Mouse (Mus musculus): ENCODE measurements around the gene Samhd1. TPM values are rescaled to one million over a fixed set of nuclear protein-coding genes. Genes with fewer than 3 reads are reported as not detected.

Gene Samhd1
- polyA plus RNA-seq, 1 experiment from 2014 or later = 103 TPM

GRCm38 (mm10) chr2:157064978-157065878 is 69.8 kb downstream of the Samhd1 start:
- no peak for TF ChIP-seq CTCF (IDR thresholded peaks at IDR 0.05)
- no peak for TF ChIP-seq EP300 (IDR thresholded peaks at IDR 0.05)
- Histone ChIP-seq H3K9me3 (ENCODE audit: low read length) (no peaks in the 10 kb centered on the region), H3K4me3 (ENCODE audit: low read depth, low read length) (no peak overlapping the region), H3K27me3 (replicated peaks; ENCODE audit: insufficient read depth, low read length) (no peaks in the 10 kb centered on the region), H3K9ac (replicated peaks; ENCODE audit: low read depth) (no peak overlapping the region), H3K4me1 (ENCODE audit: insufficient read depth, low read depth, low read length) (peaks cover 53% of the 10 kb centered on the region), H3K36me3 (ENCODE audit: insufficient read depth, low read length) (no peaks in the 10 kb centered on the region), H3K27ac (ENCODE audit: low read length) (peak overlapping the region; percentile 64), H3K4me2 (replicated peaks; ENCODE audit: low read depth, low read length) (no peak overlapping the region)
- ATAC-seq (peak; percentile 42), DNase-seq (ENCODE audit: low spot score) (peak; percentile 88)
- WGBS = 55% methylated on average over 14 of the region's 14 CpGs

GRCm38 (mm10) chr2:157064136-157064535 is 70.9 kb downstream of the Samhd1 start:
- peak overlapping the region; percentile 64 for H3K27ac ChIP-seq (ENCODE audit: low read length)
- no peaks in the 10 kb centered on the region for H3K36me3 ChIP-seq (ENCODE audit: insufficient read depth, low read length)
- H3K4me2 ChIP-seq (replicated peaks; ENCODE audit: low read depth, low read length) = no peak overlapping the region; the same call in 1 of the 2 replicates
- H3K4me1 ChIP-seq (ENCODE audit: insufficient read depth, low read depth, low read length) = peaks cover 43% of the 10 kb centered on the region
- ATAC-seq (peak; percentile 25), DNase-seq (ENCODE audit: low spot score) (peak; percentile 64)
- H3K9ac ChIP-seq (replicated peaks; ENCODE audit: low read depth) = no peak overlapping the region
- no peak overlapping the region for H3K4me3 ChIP-seq (ENCODE audit: low read depth, low read length)
- TF ChIP-seq CTCF (IDR thresholded peaks at IDR 0.05) (0 out of 2 replicates have a peak, but pooled peaks have one; percentile 3), EP300 (IDR thresholded peaks at IDR 0.05) (no peak)
- no peaks in the 10 kb centered on the region for H3K9me3 ChIP-seq (ENCODE audit: low read length)
- 35% methylated on average over 7 of the region's 7 CpGs for WGBS
- H3K27me3 ChIP-seq (replicated peaks; ENCODE audit: insufficient read depth, low read length) = no peaks in the 10 kb centered on the region

- WGBS = 29% methylated on average over 4 of the region's 4 CpGs
- TF ChIP-seq EP300 (IDR thresholded peaks at IDR 0.05) = no peak
- TF ChIP-seq CTCF (IDR thresholded peaks at IDR 0.05) = no peak
- Histone ChIP-seq H3K9ac (replicated peaks; ENCODE audit: low read depth) (no peak overlapping the region), H3K4me1 (ENCODE audit: insufficient read depth, low read depth, low read length) (peaks cover 36% of the 10 kb centered on the region), H3K4me3 (ENCODE audit: low read depth, low read length) (no peak overlapping the region), H3K27ac (ENCODE audit: low read length) (peak overlapping the region; percentile 64), H3K9me3 (ENCODE audit: low read length) (no peaks in the 10 kb centered on the region), H3K36me3 (ENCODE audit: insufficient read depth, low read length) (no peaks in the 10 kb centered on the region), H3K4me2 (replicated peaks; ENCODE audit: low read depth, low read length) (no peak overlapping the region), H3K27me3 (replicated peaks; ENCODE audit: insufficient read depth, low read length) (no peaks in the 10 kb centered on the region)
- ATAC-seq (peak; percentile 23), DNase-seq (ENCODE audit: low spot score) (peak; percentile 59)
These were observed 71.8 kb downstream of the Samhd1 start for GRCm38 (mm10) chr2:157063241-157063700.

GRCm38 (mm10) chr2:157060557-157061305 is 74.3 kb downstream of the Samhd1 start:
- Histone ChIP-seq H3K36me3 (ENCODE audit: insufficient read depth, low read length) (no peaks in the 10 kb centered on the region), H3K27ac (ENCODE audit: low read length) (0 out of 2 replicates have a peak overlapping the region, but pooled peaks have one; percentile 9), H3K9ac (replicated peaks; ENCODE audit: low read depth) (no peak overlapping the region), H3K27me3 (replicated peaks; ENCODE audit: insufficient read depth, low read length) (no peaks in the 10 kb centered on the region), H3K4me1 (ENCODE audit: insufficient read depth, low read depth, low read length) (peaks cover 32% of the 10 kb centered on the region), H3K4me3 (ENCODE audit: low read depth, low read length) (no peak overlapping the region), H3K9me3 (ENCODE audit: low read length) (no peaks in the 10 kb centered on the region), H3K4me2 (replicated peaks; ENCODE audit: low read depth, low read length) (no peak overlapping the region)
- DNase-seq (ENCODE audit: low spot score) = no peak
- ATAC-seq = no peak
- 81% methylated on average over 11 of the region's 11 CpGs for WGBS
- no peak for TF ChIP-seq EP300 (IDR thresholded peaks at IDR 0.05)
- TF ChIP-seq CTCF (IDR thresholded peaks at IDR 0.05) = no peak

- H3K36me3 ChIP-seq (ENCODE audit: insufficient read depth, low read length) = no peaks in the 10 kb centered on the region
- H3K4me2 ChIP-seq (replicated peaks; ENCODE audit: low read depth, low read length) = no peak overlapping the region
- no peaks in the 10 kb centered on the region for H3K27me3 ChIP-seq (replicated peaks; ENCODE audit: insufficient read depth, low read length)
- peaks cover 29% of the 10 kb centered on the region for H3K4me1 ChIP-seq (ENCODE audit: insufficient read depth, low read depth, low read length)
- H3K9ac ChIP-seq (replicated peaks; ENCODE audit: low read depth) = no peak overlapping the region
- H3K4me3 ChIP-seq (ENCODE audit: low read depth, low read length) = no peak overlapping the region
- no peaks in the 10 kb centered on the region for H3K9me3 ChIP-seq (ENCODE audit: low read length)
- DNase-seq (ENCODE audit: low spot score) = no peak
- no peak overlapping the region for H3K27ac ChIP-seq (ENCODE audit: low read length)
- ATAC-seq = no peak
- TF ChIP-seq CTCF (IDR thresholded peaks at IDR 0.05) (no peak), EP300 (IDR thresholded peaks at IDR 0.05) (no peak)
- WGBS = 89% methylated on average over 14 of the region's 14 CpGs
These were observed 75.0 kb downstream of the Samhd1 start for GRCm38 (mm10) chr2:157060037-157060436.

GRCm38 (mm10) chr2:157059166-157059565 is 75.9 kb downstream of the Samhd1 start:
- TF ChIP-seq CTCF (IDR thresholded peaks at IDR 0.05) (no peak), EP300 (IDR thresholded peaks at IDR 0.05) (no peak)
- ATAC-seq (no peak), DNase-seq (ENCODE audit: low spot score) (no peak)
- Histone ChIP-seq H3K27me3 (replicated peaks; ENCODE audit: insufficient read depth, low read length) (no peaks in the 10 kb centered on the region), H3K36me3 (ENCODE audit: insufficient read depth, low read length) (no peaks in the 10 kb centered on the region), H3K27ac (ENCODE audit: low read length) (peak overlapping the region; percentile 43; the same call in 1 of the 2 replicates), H3K9ac (replicated peaks; ENCODE audit: low read depth) (no peak overlapping the region), H3K4me2 (replicated peaks; ENCODE audit: low read depth, low read length) (no peak overlapping the region; the same call in 1 of the 2 replicates), H3K4me3 (ENCODE audit: low read depth, low read length) (no peak overlapping the region), H3K9me3 (ENCODE audit: low read length) (no peaks in the 10 kb centered on the region), H3K4me1 (ENCODE audit: insufficient read depth, low read depth, low read length) (peaks cover 30% of the 10 kb centered on the region)
- 66% methylated on average over 8 of the region's 8 CpGs for WGBS

Measured in lung, postnatal 0 days (tissue).